Mouse (Mus musculus): Measurements from ENCODE around the gene Senp1.

The Senp1 gene

DNA sequence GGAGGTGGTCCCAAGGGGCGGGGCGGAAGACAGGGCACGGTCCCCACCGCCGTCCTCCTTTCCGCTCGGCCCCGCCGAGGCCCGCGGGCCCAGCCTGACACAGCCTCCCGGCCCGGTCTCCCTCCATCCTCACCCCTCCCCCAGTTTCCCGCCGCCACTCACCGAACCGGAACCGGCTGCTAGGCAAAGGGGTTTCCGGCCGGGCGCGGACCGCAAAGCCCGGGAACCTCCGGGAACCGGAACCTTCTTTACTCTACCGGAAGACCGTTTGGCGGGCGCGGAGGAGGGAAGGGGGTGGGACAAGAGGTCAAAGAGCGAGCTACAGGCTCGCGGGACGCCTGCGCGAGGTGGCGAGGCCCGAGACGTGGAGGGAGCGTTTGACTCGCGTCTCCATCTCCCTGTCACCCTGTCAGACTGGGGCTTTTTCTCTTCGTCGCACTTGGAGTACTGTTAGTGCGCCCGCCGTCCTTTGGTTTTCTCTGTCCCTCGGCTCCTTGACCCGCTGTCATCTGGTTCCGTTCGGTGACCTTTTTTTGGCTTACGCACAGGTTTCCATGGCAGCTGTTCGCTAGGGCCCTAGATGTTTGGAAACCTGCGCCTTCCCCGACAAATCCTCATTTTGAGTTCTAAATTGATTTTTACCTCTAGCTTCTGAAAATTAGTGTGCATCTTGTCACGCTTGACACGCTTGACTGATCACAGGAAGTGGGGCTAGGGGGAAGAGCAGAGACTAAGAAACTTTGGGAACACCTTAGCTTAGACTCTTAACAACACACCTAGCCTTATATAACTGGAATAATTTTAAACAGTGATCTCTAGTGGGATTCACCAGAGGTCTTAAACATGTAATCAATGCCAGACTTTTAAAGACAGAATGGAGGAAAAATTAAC, at the start of gene Senp1:
Gene Senp1, minus strand, starts transcription at position 624 of the 891 bp plus-strand sequence.
- peak; percentile 82 to 83 for DNase-seq (ENCODE audit: low spot score in 2 of 2)

DNA sequence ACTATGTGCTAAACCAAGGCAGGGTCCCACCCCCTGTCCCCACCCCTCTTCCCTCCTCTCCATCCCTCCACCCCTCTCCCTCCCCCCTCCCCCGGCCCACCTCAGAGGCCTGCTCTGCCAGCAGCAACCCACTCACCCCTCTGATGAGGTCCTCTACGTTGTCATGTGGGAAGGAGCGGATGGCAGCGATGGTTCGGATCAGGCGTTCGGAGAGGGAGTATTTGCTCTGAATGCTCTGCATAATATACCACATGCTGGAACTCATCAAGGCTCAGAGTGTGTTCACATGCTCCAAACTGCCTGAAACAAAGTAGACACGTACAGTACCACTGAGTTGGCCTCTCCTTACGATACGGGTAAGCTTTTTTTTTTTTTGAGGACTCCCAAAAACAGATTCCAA, 49.0 kb upstream of the Senp1 start:
- DNase-seq (ENCODE audit: low spot score in 2 of 2): no peak

DNA sequence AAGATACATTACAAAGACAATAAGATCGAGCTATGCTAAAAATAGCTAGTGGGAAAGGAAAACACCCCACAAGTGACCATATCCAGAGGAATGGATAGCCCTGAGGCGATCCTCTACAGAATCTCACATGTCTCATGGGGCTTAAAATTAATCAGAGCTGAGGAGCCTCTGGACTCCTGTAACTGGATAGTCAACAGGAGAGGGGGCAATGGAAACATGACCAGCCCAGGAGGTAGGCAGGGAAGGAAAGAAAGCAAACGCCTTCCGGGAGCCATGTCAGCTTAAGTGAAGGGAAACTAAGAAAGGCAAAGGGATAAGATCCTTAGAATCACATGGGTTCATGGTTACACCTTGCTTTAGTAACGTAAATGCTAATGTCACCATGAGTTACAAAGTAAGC, 47.3 kb upstream of the Senp1 start:
- DNase-seq (ENCODE audit: low spot score in 2 of 2): no peak

DNA sequence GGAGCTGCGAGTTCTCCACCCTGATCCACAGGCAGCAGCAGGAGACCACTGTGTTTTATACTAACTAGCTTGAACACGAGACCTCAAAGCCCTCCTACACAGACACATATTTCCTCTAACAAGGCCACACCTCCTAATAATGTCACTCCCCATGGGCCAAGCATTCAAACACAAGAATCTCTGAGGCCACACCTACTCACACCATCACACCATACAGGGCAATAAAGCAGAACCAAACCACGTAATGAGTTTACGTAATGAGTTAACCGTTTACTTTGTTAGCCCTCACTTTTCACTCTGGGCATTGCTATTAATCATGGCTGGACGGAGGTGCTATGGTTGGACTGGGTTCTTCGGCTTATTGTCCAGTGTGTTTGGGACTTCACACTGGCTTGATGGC, 46.2 kb upstream of the Senp1 start:
- no peak for DNase-seq (ENCODE audit: low spot score in 2 of 2)

DNA sequence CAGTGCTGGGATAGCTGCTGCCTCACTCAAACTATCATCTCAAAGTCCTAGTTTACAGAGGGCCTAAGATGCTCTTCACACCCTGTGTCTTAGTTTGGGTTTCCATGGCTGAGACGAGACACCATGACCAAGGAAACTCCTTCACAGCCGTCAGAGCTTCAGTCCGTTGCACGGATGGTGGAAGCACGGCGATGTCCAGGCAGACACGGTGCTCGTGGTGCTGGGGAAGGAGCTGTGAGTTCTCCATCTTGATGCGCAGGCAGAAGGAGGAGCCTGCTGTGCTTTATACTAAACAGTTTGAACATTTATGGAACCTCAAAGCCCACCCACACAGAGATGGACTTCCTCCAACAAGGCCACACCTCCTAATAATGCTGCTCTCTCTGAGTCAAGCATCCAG, 43.3 kb upstream of the Senp1 start:
- no peak for DNase-seq (ENCODE audit: low spot score in 2 of 2)

DNA sequence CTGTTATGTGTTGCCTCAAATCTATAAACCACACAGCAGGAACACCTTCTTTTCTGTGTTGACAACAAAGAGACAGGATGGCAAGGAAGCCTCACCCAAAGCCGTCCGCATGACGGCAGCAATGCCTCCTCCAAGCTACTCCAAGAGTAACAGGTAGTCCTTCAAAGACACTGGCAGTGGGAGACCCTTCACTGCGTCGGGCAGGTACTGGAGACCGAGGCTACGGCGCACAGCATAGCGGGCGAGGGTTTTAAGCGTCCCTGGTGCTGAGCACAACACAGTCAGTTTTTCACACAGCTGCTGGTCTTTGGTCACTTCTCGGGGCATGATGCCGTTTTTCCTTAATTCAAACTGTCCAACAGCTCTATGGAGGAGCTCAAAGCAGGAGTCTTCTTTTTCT, 42.1 kb upstream of the Senp1 start:
- no peak for DNase-seq (ENCODE audit: low spot score in 2 of 2)

DNA sequence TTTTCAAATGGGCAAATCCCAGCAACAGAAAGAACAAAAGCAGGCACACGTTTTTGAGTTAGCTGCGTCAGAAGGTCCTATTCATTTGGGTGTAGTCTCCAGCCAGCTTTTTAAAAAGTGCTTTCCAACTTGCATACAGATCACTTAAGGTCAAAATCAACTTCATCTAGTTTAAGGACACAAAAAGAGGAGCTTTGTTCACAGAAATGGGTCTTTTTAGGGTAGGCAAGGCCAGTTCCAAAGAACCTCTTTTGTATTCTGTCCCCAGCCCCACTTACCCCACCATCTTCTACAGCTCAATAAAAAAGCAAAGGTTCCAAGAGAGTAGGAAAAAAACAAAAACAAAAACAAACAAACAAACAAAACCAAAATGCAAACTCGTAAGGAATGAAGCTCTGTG, 41.1 kb upstream of the Senp1 start:
- DNase-seq (ENCODE audit: low spot score in 2 of 2): no peak

DNA sequence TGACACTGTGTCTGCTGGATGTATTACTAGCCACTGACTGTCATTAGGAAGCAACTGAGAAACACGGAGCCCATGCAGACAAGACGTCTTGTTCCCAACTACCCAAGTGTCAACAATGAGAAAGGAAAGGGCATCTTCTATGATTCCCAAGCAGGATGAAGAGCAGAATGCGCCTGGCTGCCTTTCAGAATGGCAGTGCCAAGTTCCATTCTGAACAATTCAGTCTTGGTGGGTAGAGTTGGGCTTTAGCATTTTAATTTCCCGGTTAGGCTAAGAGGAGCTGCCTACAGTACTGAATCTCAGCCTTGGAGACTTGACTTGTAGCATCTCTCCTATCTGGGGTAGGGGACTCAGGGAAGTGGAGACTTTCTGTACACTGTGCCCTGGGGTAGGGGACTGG, 40.5 kb upstream of the Senp1 start:
- DNase-seq (ENCODE audit: low spot score in 2 of 2): no peak

DNA sequence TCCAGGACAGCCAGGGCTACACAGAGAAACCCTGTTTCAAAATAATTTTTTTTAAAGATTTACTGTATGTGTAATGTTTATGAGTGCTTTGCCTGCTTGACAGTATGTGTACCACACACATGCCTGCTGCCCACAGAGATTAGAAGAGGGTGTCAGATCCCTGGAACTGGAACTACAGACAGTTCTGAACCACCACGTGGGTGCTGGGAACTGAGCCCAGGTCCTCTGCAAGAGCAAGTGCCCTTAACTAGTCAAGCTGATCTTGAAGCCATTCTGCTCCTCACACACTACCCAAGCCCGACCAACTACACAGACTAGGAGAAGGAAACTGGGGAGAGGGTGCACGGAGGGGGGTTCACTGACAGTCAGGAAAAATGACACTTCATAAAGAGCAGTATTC, 39.9 kb upstream of the Senp1 start:
- no peak for DNase-seq (ENCODE audit: low spot score in 2 of 2)

DNA sequence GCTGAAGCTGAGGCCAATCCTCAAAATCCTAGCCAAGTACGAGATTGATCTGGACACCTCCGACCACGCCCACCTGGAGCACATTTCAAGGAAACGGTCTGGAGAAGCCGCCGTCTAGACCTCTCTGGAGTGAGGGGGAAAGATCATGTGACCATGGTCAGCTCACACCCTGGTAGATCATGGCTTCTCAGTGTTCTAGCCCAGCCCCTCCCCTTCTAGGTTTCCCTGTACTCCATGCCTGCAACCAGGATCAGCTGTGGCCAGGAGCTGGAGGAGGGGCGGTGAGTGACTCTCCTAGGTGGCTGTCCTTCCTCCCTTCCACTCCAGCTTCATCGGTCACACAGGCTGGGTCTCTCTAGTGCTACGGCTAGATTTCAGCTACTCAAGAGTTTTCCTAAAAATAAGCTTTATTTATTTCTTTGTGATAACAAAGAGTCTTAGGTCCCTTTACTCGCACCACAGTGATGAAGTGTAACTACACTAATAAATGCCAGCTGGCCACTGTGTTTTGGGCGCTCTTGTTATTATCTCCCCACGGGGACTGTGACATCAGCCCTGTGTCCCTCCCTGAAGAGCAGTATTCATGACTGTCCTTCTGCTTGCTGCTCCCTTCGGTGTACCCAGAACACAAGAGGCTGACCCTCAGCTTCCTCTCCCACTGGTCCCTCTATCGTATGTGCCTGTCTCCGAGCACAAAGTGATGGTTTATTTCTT, 38.6 kb upstream of the Senp1 start:
- DNase-seq (ENCODE audit: low spot score in 2 of 2): no peak

DNA sequence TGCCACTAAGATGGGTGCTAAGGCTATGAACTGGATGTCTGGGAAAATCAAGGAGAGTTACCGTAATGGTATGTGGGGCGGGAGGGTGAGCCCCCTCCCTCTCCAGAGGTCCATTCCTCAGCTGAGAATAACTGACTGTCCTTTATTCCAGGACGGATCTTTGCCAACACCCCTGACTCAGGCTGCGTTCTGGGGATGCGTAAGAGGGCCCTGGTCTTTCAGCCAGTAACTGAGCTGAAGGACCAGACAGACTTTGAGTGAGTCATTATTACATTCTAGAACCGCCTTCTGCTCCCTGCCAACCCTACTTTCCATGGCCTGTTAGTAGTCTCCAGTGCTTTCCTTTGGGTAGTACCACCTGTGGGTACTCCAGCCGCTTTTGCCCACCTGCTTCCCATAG, 37.9 kb upstream of the Senp1 start:
- DNase-seq (ENCODE audit: low spot score in 2 of 2): no peak

DNA sequence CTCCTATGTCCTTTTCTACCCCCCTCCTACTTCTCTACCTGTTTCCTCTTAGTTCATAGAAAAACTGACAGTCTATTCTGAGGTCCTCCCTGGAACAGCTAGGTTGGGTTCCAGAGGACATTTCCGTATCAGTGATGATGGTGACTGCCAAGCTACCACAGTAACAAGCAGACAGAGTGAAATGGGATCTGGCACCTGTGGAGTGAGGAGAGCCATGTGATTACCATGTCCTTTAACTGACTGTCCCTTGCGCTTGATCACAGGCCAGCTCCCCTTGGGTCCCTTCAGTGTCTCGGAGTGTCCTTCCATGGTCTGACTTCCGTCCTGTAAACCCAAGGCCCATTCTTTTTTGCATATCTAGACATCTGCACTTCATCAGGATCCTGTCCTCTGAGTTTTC, 37.5 kb upstream of the Senp1 start:
- DNase-seq (ENCODE audit: low spot score in 2 of 2): no peak

DNA sequence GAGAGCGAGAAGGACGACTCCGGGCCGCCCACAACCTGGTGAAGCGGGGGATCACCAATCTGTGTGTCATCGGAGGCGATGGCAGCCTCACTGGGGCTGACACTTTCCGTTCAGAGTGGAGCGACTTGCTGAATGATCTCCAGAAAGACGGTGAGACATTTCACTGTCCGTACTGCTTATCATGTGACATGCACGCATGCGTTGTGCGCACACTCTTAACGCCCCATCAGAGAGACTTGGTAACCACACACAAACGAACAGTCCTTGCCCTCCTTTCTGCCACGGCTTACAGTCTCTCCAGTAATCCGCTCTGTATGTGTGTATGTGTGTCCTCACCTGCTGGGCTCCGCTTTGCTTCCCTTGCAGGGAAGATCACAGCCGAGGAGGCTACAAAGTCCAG, 27.3 kb upstream of the Senp1 start:
- no peak for DNase-seq (ENCODE audit: low spot score in 2 of 2)

DNA sequence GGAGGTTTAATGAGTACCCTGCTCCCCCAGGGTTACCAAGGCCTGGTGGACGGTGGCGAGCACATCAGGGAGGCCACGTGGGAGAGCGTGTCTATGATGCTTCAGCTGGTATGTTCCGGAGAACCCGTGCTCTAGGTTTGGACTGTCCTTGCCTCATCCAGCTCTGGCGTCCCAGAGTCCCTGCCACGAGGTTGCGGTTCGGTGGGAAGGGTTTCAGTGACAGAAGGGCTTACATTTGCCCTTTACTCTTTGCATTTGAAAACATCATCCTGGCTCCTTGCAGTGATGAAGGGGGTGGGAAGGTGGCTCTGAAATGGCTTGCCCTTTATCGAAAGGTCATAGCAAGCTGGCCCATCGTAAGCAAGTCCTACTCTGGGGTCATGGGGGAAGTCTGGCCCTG, 25.8 kb upstream of the Senp1 start:
- no peak for DNase-seq (ENCODE audit: low spot score in 2 of 2)

DNA sequence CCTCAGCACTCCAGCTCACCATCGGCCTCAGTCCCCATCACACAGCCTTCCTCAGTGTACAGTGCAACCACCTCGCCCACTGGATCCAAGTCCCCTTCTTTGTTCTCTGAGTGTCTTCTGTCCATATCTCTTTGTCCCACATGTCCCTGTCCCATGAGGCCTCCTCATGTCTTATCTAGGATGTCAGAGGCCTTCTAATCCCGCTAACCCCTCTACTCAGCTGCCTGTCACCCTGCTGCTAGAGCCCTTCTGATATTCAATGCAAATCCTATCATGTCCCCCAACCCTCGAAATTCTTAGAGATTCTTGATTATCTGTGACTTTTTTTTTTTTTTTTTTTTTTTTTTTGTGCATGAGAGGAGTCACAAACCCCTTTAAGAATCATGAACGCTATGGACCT, 22.7 kb upstream of the Senp1 start:
- DNase-seq (ENCODE audit: low spot score in 2 of 2): no peak

DNA sequence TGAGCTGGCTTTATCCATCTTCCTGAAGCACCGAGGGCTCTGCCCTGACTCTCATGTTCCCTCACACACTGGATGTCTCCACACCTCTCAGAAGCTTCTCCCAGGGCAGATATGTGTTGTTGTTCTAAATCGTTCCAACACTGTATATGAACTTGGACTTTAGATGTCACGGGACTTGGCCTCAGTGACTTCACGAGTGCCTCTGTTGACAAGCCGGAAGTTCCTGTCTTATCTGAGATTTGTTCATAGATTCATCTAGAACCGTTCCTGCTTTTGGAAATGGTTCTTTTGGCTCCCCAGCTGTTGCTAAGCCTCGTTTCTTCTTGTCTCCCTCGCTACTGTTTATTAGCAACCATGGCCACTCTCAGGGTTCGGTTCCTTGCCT, 22.2 kb upstream of the Senp1 start:
- DNase-seq (ENCODE audit: low spot score in 2 of 2): no peak

DNA sequence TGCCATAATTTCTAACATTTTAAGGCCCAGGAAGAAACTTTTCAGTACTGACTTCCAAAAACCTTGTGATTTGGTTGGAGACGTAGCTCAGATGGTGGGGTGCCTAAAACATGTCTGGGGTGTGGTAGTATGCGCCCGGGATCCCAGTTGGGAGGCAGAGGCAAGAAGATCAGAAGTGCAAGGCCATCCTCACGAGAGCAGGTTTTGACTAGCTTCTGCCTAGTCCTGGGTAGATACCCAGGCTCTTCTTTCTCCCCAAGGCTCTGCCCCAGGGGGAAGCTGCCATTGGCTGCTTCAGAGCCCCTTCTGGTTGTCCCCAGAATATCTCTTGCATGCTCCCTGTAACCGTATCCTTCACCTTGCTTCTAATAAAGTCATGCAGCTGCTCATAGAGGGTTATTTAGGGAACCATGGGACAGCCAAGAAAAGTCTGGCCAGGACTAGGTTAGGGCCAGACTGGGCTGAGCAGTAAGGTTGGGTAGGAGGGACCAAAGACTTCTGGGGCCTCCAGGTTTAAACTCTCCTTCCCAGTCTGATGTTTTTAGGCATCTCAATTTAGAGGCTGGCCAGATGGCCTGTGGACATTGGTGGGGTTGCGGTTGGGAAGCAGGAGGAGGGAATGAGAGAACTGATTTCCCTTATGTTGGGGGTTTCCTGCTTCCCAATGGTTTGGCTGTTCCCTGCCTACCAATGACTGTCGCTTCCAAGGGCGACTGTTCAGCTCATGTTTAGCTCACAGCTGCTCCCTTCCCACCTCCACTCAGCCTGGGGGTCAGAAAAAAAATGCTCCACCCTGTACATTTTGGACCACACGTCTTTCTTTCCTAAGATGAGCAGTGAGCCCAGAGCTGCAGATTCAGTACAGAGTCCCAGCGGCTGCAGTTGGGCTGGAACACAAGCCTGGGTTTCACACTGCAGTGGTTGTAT, 21.6 kb upstream of the Senp1 start:
- no peak for DNase-seq (ENCODE audit: low spot score in 2 of 2)

DNA sequence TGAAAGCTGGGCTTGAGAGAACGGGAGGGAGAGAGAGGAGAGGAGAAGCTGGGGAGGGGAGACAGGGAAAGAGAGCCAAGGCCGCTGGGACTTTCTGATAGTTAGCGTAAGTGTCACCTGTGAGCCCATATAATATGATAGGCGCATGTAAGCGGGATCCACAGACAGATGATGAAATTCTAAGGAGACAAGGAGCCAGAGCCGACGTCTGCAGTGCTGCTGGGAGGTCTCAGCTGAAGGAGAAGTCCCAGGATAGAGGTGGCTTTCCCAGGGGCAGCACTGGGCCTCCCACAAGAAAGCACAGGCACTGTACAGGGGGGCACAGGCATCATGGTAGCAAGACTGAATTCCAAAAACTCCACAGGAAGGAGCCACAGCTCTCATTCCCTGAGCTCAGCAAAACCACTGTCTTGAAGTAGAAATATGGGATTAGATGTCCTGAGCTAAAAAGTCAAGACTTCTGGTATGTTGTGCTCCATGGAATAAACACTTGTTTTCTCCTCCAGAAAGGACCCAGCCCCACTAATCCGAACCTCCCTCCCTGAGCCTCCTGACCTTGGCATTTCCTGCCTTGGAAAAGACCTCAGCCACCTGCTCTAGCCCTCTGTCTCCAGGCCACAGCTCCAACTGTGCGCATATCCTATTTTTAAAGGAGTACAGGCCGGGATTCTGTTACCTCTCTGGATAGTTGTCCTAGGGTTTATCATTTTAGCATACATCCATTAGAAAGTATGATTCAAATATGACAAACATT, 20.7 kb upstream of the Senp1 start:
- no peak for DNase-seq (ENCODE audit: low spot score in 2 of 2)

DNA sequence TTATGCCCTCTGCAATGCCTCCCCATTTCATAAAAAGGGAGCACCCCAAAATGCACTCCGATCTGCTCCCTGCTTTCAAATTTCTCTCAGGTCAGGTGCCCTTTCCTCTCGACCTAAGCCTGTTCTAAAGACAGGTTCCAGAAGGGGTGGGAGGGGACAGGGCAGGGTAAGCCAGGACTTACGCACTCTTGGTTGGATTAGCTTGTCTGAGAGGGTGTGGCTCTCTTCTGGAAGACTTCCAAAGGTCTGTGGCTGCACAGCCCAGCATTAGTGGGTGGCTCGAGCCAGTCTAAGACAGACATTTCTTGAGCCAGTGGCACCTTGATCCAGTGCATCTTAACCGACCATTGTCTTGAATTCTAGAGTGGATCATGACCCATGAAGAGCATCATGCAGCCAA, 18.2 kb upstream of the Senp1 start:
- DNase-seq (ENCODE audit: low spot score in 2 of 2): no peak

DNA sequence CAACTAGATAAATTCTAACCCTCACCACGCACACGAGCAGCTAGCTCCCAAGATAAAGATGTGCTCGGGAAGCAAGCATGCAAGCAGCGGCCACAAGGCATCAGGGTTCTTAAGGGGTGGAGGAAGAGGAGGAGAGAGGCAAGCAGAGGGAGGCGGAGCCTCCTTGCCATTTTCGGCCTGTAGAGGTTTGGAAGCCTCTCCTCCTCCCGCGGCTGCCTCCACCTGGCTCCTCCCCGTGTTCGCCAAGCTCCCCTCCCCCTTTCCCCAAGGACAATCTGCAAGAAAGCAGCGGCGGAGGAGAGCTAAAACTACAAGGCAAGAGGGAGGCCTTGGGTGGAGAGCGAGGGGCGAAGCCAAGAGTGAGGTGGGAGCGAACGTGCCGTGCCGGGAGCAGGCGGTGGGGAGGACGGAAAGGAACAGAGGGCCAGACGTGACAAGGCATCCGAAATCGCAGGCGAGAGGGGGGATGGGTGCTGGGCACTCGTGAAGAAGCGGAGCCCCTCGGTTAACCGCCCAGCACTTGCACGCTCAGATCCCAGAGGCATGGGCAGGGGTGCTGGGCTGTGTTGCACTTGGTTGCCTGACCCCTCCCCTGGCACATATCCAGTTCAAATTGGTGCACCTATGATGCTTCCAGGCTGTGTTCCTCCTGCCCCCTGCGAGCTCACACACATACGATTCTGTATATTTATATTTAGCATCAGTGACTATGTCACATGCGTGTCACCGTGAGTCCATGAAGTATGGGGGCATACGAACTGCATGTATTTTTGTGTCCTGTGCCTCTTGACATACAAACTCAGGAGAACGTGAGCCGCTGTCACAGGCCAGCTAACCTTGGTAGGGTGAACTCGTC, 15.0 kb upstream of the Senp1 start:
- DNase-seq (ENCODE audit: low spot score in 2 of 2): peak; percentile 81 to 84
